8 mouse cellular contexts compared by ENCODE assay signal in genomic region chr7:110287476-110288071, GRCm38 (mm10).
DNase-seq lines count a peak whose midpoint lies in the region; ATAC-seq and TF ChIP-seq lines count a peak whose summit lies in the region.

No protein-coding gene starts in this region.

- TF ChIP-seq POLR2A in heart, adult 2 months (IDR thresholded peaks at IDR 0.05; ENCODE audit: insufficient read depth, low read depth, low read length): no peak

- H3K9ac ChIP-seq in kidney, embryonic 15.5 days: no peak overlapping the region
- H3K9ac ChIP-seq in heart, adult 2 months (ENCODE audit: low read depth, low read length): no peak overlapping the region
- H3K9ac ChIP-seq in limb, embryonic 11.5 days (ENCODE audit: low read length): no peak overlapping the region

- no peak overlapping the region for H3K4me3 ChIP-seq in kidney, embryonic 15.5 days (replicated peaks)
- H3K4me3 ChIP-seq in heart, adult 2 months: no peak overlapping the region
- no peak overlapping the region for H3K4me3 ChIP-seq in limb, embryonic 11.5 days (ENCODE audit: low read depth, low read length)

- ATAC-seq in kidney, embryonic 15.5 days (replicated peaks; ENCODE audit: low FRiP score): peak; percentile 55
- ATAC-seq in limb, embryonic 11.5 days (ENCODE audit: insufficient number of reproducible peaks, low FRiP score, low TSS enrichment, low read depth): no peak

- no peak for DNase-seq in kidney, adult 18-20 months
- peak; percentile 46 for DNase-seq in Muller cell, postnatal 12 days (ENCODE audit: inconsistent ontology term)
- DNase-seq in heart, adult 2 months: peak; percentile 57 to 66
- no peak for DNase-seq in limb, embryonic 11.5 days (ENCODE audit: low spot score)
- no peak for DNase-seq in right cerebral cortex, adult 18-20 months
- DNase-seq in layer of hippocampus, adult 11-12 months (ENCODE audit: low spot score): no peak
- no peak for DNase-seq in thymus, postnatal 36 days

- no peak for TF ChIP-seq CTCF in heart, adult 2 months (IDR thresholded peaks at IDR 0.05)

- no peaks in the 10 kb centered on the region for H3K27me3 ChIP-seq in kidney, embryonic 15.5 days
- H3K27me3 ChIP-seq in heart, adult 2 months (ENCODE audit: control insufficient read depth, insufficient read depth, low read length): no peaks in the 10 kb centered on the region
- no peaks in the 10 kb centered on the region for H3K27me3 ChIP-seq in limb, embryonic 11.5 days (ENCODE audit: control insufficient read depth, insufficient read depth, low read length)

- peaks cover 17% of the 10 kb centered on the region for H3K4me1 ChIP-seq in kidney, embryonic 15.5 days
- H3K4me1 ChIP-seq in heart, adult 2 months (ENCODE audit: control insufficient read depth, insufficient read depth, low read length): peaks cover 10% of the 10 kb centered on the region
- H3K4me1 ChIP-seq in limb, embryonic 11.5 days (ENCODE audit: control insufficient read depth, insufficient read depth, low read length): peaks cover 4% of the 10 kb centered on the region

- TF ChIP-seq EP300 in heart, adult 2 months (IDR thresholded peaks at IDR 0.05; ENCODE audit: insufficient read depth, low read depth, low read length): no peak

- peak overlapping the region; percentile 41; the same call in 1 of the 2 replicates for H3K27ac ChIP-seq in kidney, embryonic 15.5 days
- H3K27ac ChIP-seq in heart, adult 2 months: peak overlapping the region; percentile 77
- no peak overlapping the region for H3K27ac ChIP-seq in limb, embryonic 11.5 days (replicated peaks; ENCODE audit: low read depth, low read length)

- H3K4me2 ChIP-seq in kidney, embryonic 15.5 days: no peak overlapping the region
- H3K4me2 ChIP-seq in limb, embryonic 11.5 days (ENCODE audit: low read depth, severe bottlenecking): peak overlapping the region; percentile 7; the same call in 1 of the 2 replicates

- peaks cover 12% of the 10 kb centered on the region; the same call in 1 of the 2 replicates for H3K36me3 ChIP-seq in kidney, embryonic 15.5 days
- H3K36me3 ChIP-seq in heart, adult 2 months (ENCODE audit: control insufficient read depth, insufficient read depth, low read length): no peaks in the 10 kb centered on the region
- H3K36me3 ChIP-seq in limb, embryonic 11.5 days (ENCODE audit: control insufficient read depth, insufficient read depth, low read length): no peaks in the 10 kb centered on the region

- 61% methylated on average over 8 of the region's 8 CpGs for WGBS in kidney, embryonic 15.5 days
- 55% methylated on average over 8 of the region's 8 CpGs for WGBS in heart, adult 2 months
- WGBS in limb, embryonic 11.5 days: 60% methylated on average over 8 of the region's 8 CpGs

- intact Hi-C loops in heart, adult 2 months (cut with DNase I): loop anchor here (1.0 to 5.0 kb wide), 6 partner anchors 145 to 515 kb away; no protein-coding TSS in a partner anchor

- no peaks in the 10 kb centered on the region for H3K79me2 ChIP-seq in heart, adult 2 months (replicated peaks; ENCODE audit: control insufficient read depth, insufficient read depth, low read length)

- H3K9me3 ChIP-seq in kidney, embryonic 15.5 days (replicated peaks): no peaks in the 10 kb centered on the region
- no peaks in the 10 kb centered on the region for H3K9me3 ChIP-seq in limb, embryonic 11.5 days (ENCODE audit: control insufficient read depth, low read length)

Comparison
In these comparisons a context has a peak if more than half of its experiments do, and no peak if none do; other contexts are left out.
1. DNase-seq: peak in Muller cell, postnatal 12 days (single experiment) and heart, adult 2 months (2 of 2); none in kidney, adult 18-20 months (single experiment), limb, embryonic 11.5 days (single experiment), right cerebral cortex, adult 18-20 months (single experiment), layer of hippocampus, adult 11-12 months (single experiment) and thymus, postnatal 36 days (0 of 2).